Mouse (Mus musculus): ENCODE data around the gene Nfatc3. TPM values are rescaled to one million over a fixed set of nuclear protein-coding genes. Genes with fewer than 3 reads are reported as not detected.

The Nfatc3 gene
- polyA plus RNA-seq, 1 experiment, result 78.3 TPM

GRCm38 (mm10) chr8:106112514-106112913, 53.9 kb downstream of the Nfatc3 start:
- no peak overlapping the region for H3K27ac ChIP-seq (ENCODE audit: insufficient read depth, low read length)
- H3K9ac ChIP-seq (ENCODE audit: low read depth, poor library complexity, severe bottlenecking), result no peak overlapping the region
- H3K4me1 ChIP-seq (ENCODE audit: control insufficient read depth, insufficient read depth, low read length), result no peaks in the 10 kb centered on the region
- TF ChIP-seq EP300 (IDR thresholded peaks at IDR 0.05; ENCODE audit: insufficient read depth, low read depth, low read length) (no peak), POLR2A (IDR thresholded peaks at IDR 0.05; ENCODE audit: insufficient read depth, low read length) (no peak), CTCF (IDR thresholded peaks at IDR 0.05; ENCODE audit: low read depth, low read length) (no peak)
- no peak overlapping the region for H3K4me3 ChIP-seq (ENCODE audit: low read depth, low read length)
- no peaks in the 10 kb centered on the region for H3K27me3 ChIP-seq (ENCODE audit: control insufficient read depth, insufficient read depth, low read length, poor library complexity, severe bottlenecking)
- H3K36me3 ChIP-seq (ENCODE audit: control insufficient read depth, insufficient read depth, low read length, poor library complexity, severe bottlenecking), result peaks cover 40% of the 10 kb centered on the region
- no peaks in the 10 kb centered on the region for H3K9me3 ChIP-seq (replicated peaks; ENCODE audit: control insufficient read depth, insufficient read depth, low read length, poor library complexity, severe bottlenecking)

GRCm38 (mm10) chr8:106115897-106116296, 57.3 kb downstream of the Nfatc3 start:
- H3K4me1 ChIP-seq (ENCODE audit: control insufficient read depth, insufficient read depth, low read length), result no peaks in the 10 kb centered on the region
- no peaks in the 10 kb centered on the region for H3K27me3 ChIP-seq (ENCODE audit: control insufficient read depth, insufficient read depth, low read length, poor library complexity, severe bottlenecking)
- TF ChIP-seq CTCF (IDR thresholded peaks at IDR 0.05; ENCODE audit: low read depth, low read length) (peak; percentile 51), EP300 (IDR thresholded peaks at IDR 0.05; ENCODE audit: insufficient read depth, low read depth, low read length) (no peak), POLR2A (IDR thresholded peaks at IDR 0.05; ENCODE audit: insufficient read depth, low read length) (no peak)
- H3K9ac ChIP-seq (ENCODE audit: low read depth, poor library complexity, severe bottlenecking), result no peak overlapping the region
- H3K9me3 ChIP-seq (replicated peaks; ENCODE audit: control insufficient read depth, insufficient read depth, low read length, poor library complexity, severe bottlenecking), result no peaks in the 10 kb centered on the region
- H3K27ac ChIP-seq (ENCODE audit: insufficient read depth, low read length), result no peak overlapping the region
- peaks cover 28% of the 10 kb centered on the region for H3K36me3 ChIP-seq (ENCODE audit: control insufficient read depth, insufficient read depth, low read length, poor library complexity, severe bottlenecking)
- no peak overlapping the region for H3K4me3 ChIP-seq (ENCODE audit: low read depth, low read length)

GRCm38 (mm10) chr8:106123443-106123842, 64.8 kb downstream of the Nfatc3 start:
- no peak for TF ChIP-seq EP300 (IDR thresholded peaks at IDR 0.05; ENCODE audit: insufficient read depth, low read depth, low read length)
- TF ChIP-seq CTCF (IDR thresholded peaks at IDR 0.05; ENCODE audit: low read depth, low read length), result no peak
- no peak for TF ChIP-seq POLR2A (IDR thresholded peaks at IDR 0.05; ENCODE audit: insufficient read depth, low read length)
- Histone ChIP-seq H3K4me3 (ENCODE audit: low read depth, low read length) (no peak overlapping the region), H3K9ac (ENCODE audit: low read depth, poor library complexity, severe bottlenecking) (no peak overlapping the region), H3K27ac (ENCODE audit: insufficient read depth, low read length) (no peak overlapping the region), H3K4me1 (ENCODE audit: control insufficient read depth, insufficient read depth, low read length) (no peaks in the 10 kb centered on the region), H3K27me3 (ENCODE audit: control insufficient read depth, insufficient read depth, low read length, poor library complexity, severe bottlenecking) (no peaks in the 10 kb centered on the region), H3K36me3 (ENCODE audit: control insufficient read depth, insufficient read depth, low read length, poor library complexity, severe bottlenecking) (peaks cover 24% of the 10 kb centered on the region), H3K9me3 (replicated peaks; ENCODE audit: control insufficient read depth, insufficient read depth, low read length, poor library complexity, severe bottlenecking) (no peaks in the 10 kb centered on the region)

GRCm38 (mm10) chr8:106126055-106126454, 67.4 kb downstream of the Nfatc3 start:
- Histone ChIP-seq H3K9me3 (replicated peaks; ENCODE audit: control insufficient read depth, insufficient read depth, low read length, poor library complexity, severe bottlenecking) (no peaks in the 10 kb centered on the region), H3K27ac (ENCODE audit: insufficient read depth, low read length) (no peak overlapping the region), H3K36me3 (ENCODE audit: control insufficient read depth, insufficient read depth, low read length, poor library complexity, severe bottlenecking) (peaks cover 34% of the 10 kb centered on the region), H3K4me3 (ENCODE audit: low read depth, low read length) (no peak overlapping the region), H3K9ac (ENCODE audit: low read depth, poor library complexity, severe bottlenecking) (no peak overlapping the region), H3K27me3 (ENCODE audit: control insufficient read depth, insufficient read depth, low read length, poor library complexity, severe bottlenecking) (no peaks in the 10 kb centered on the region), H3K4me1 (ENCODE audit: control insufficient read depth, insufficient read depth, low read length) (no peaks in the 10 kb centered on the region)
- no peak for TF ChIP-seq CTCF (IDR thresholded peaks at IDR 0.05; ENCODE audit: low read depth, low read length)
- TF ChIP-seq EP300 (IDR thresholded peaks at IDR 0.05; ENCODE audit: insufficient read depth, low read depth, low read length), result no peak
- TF ChIP-seq POLR2A (IDR thresholded peaks at IDR 0.05; ENCODE audit: insufficient read depth, low read length), result no peak

GRCm38 (mm10) chr8:106127054-106127453, 68.4 kb downstream of the Nfatc3 start:
- TF ChIP-seq EP300 (IDR thresholded peaks at IDR 0.05; ENCODE audit: insufficient read depth, low read depth, low read length) (no peak), CTCF (IDR thresholded peaks at IDR 0.05; ENCODE audit: low read depth, low read length) (no peak), POLR2A (IDR thresholded peaks at IDR 0.05; ENCODE audit: insufficient read depth, low read length) (no peak)
- Histone ChIP-seq H3K9ac (ENCODE audit: low read depth, poor library complexity, severe bottlenecking) (no peak overlapping the region), H3K36me3 (ENCODE audit: control insufficient read depth, insufficient read depth, low read length, poor library complexity, severe bottlenecking) (peaks cover 44% of the 10 kb centered on the region), H3K27ac (ENCODE audit: insufficient read depth, low read length) (no peak overlapping the region), H3K9me3 (replicated peaks; ENCODE audit: control insufficient read depth, insufficient read depth, low read length, poor library complexity, severe bottlenecking) (no peaks in the 10 kb centered on the region), H3K4me1 (ENCODE audit: control insufficient read depth, insufficient read depth, low read length) (no peaks in the 10 kb centered on the region), H3K4me3 (ENCODE audit: low read depth, low read length) (no peak overlapping the region), H3K27me3 (ENCODE audit: control insufficient read depth, insufficient read depth, low read length, poor library complexity, severe bottlenecking) (no peaks in the 10 kb centered on the region)

GRCm38 (mm10) chr8:106127882-106128410, 69.3 kb downstream of the Nfatc3 start:
- H3K9me3 ChIP-seq (replicated peaks; ENCODE audit: control insufficient read depth, insufficient read depth, low read length, poor library complexity, severe bottlenecking), result no peaks in the 10 kb centered on the region
- H3K27me3 ChIP-seq (ENCODE audit: control insufficient read depth, insufficient read depth, low read length, poor library complexity, severe bottlenecking), result no peaks in the 10 kb centered on the region
- H3K36me3 ChIP-seq (ENCODE audit: control insufficient read depth, insufficient read depth, low read length, poor library complexity, severe bottlenecking), result peaks cover 47% of the 10 kb centered on the region
- no peak overlapping the region for H3K9ac ChIP-seq (ENCODE audit: low read depth, poor library complexity, severe bottlenecking)
- H3K4me1 ChIP-seq (ENCODE audit: control insufficient read depth, insufficient read depth, low read length), result no peaks in the 10 kb centered on the region
- no peak overlapping the region for H3K27ac ChIP-seq (ENCODE audit: insufficient read depth, low read length)
- TF ChIP-seq POLR2A (IDR thresholded peaks at IDR 0.05; ENCODE audit: insufficient read depth, low read length) (no peak), EP300 (IDR thresholded peaks at IDR 0.05; ENCODE audit: insufficient read depth, low read depth, low read length) (no peak), CTCF (IDR thresholded peaks at IDR 0.05; ENCODE audit: low read depth, low read length) (no peak)
- H3K4me3 ChIP-seq (ENCODE audit: low read depth, low read length), result no peak overlapping the region
